Comparison of ENCODE assay signal across 22 mouse cellular contexts in genomic region chr3:45246601-45247000, GRCm38 (mm10).
DNase-seq lines count a peak whose midpoint lies in the region; TF ChIP-seq lines count a peak whose summit lies in the region.
"Had no signal": no experiment of that assay in that cellular context is flagged by ENCODE, and none has a peak within 500 bp of the region (broad histone marks: within the 10 kb centered on the region; RNA-seq: fewer than 3 reads in every experiment).

No protein-coding gene starts in this region.

- DNase-seq in ES-E14 (ENCODE audit: low read depth, low spot score) = no peak
- DNase-seq in ZHBTc4 (ENCODE audit: low read depth, low spot score) = peak; percentile 64
- no peak for DNase-seq in ovary, postnatal 14 days (ENCODE audit: low spot score)
- DNase-seq in frontal cortex, postnatal 25 days (ENCODE audit: low spot score in 2 of 2) = no peak
- DNase-seq: adrenal gland, adult 2 months; adrenal gland, postnatal 10 days; adrenal gland, postnatal 25 days; B cell, adult 2 months; cerebellum, adult 11 months; cerebellum, adult 18-20 months; cerebellum, adult 8-10 months; cerebellum, adult 9-11 months; cerebellum, postnatal 14 days; cerebellum, postnatal 36 days; embryo, embryonic 11 days had no signal

- no peaks in the 10 kb centered on the region for H3K36me3 ChIP-seq in ES-Bruce4 (ENCODE audit: control insufficient read depth, insufficient read depth, low read length, poor library complexity, severe bottlenecking)
- no peaks in the 10 kb centered on the region for H3K36me3 ChIP-seq in ES-E14 (ENCODE audit: control insufficient read depth, insufficient read depth, low read length, poor library complexity, severe bottlenecking)
- H3K36me3 ChIP-seq: embryonic facial prominence, embryonic 13.5 days; embryonic facial prominence, embryonic 15.5 days; forebrain, embryonic 10.5 days; forebrain, embryonic 12.5 days had no signal

- no peak overlapping the region for H3K4me3 ChIP-seq in ES-Bruce4 (ENCODE audit: low read depth, low read length)
- no peak overlapping the region for H3K4me3 ChIP-seq in ES-E14 (ENCODE audit: insufficient read depth in 1 of 2, low read depth in 1 of 2, low read length in 2 of 2, poor library complexity in 1 of 2, severe bottlenecking in 1 of 2)
- H3K4me3 ChIP-seq: embryonic facial prominence, embryonic 13.5 days; embryonic facial prominence, embryonic 15.5 days; erythroblast, embryonic 14.5 days; forebrain, embryonic 10.5 days; forebrain, embryonic 12.5 days had no signal

- TF ChIP-seq POLR2A in ES-Bruce4 (IDR thresholded peaks at IDR 0.05; ENCODE audit: insufficient read depth, low read length) = no peak

- TF ChIP-seq EP300 in ES-Bruce4 (IDR thresholded peaks at IDR 0.05; ENCODE audit: insufficient read depth, low read depth, low read length) = no peak

- no peaks in the 10 kb centered on the region for H3K4me1 ChIP-seq in ES-Bruce4 (ENCODE audit: control insufficient read depth, insufficient read depth, low read length)
- H3K4me1 ChIP-seq in ES-E14 (ENCODE audit: control insufficient read depth in 2 of 2, insufficient read depth in 2 of 2, low read length in 2 of 2, poor library complexity in 1 of 2) = peaks cover 0 to 14% of the 10 kb centered on the region in 2 experiments; a peak in 2 of 4 replicates
- H3K4me1 ChIP-seq: embryonic facial prominence, embryonic 13.5 days; embryonic facial prominence, embryonic 15.5 days; forebrain, embryonic 10.5 days; forebrain, embryonic 12.5 days had no signal

- H3K9me3 ChIP-seq in ES-Bruce4 (replicated peaks; ENCODE audit: control insufficient read depth, insufficient read depth, low read length, poor library complexity, severe bottlenecking) = peaks cover 14% of the 10 kb centered on the region; the same call in 1 of the 2 replicates
- no peaks in the 10 kb centered on the region for H3K9me3 ChIP-seq in ES-E14 (ENCODE audit: control insufficient read depth, insufficient read depth, low read depth, low read length)
- H3K9me3 ChIP-seq: embryonic facial prominence, embryonic 13.5 days; embryonic facial prominence, embryonic 15.5 days; forebrain, embryonic 10.5 days; forebrain, embryonic 12.5 days had no signal

- no peak for TF ChIP-seq CTCF in ES-Bruce4 (IDR thresholded peaks at IDR 0.05; ENCODE audit: low read depth, low read length)

- in situ Hi-C loops in ES-E14 (cut with MboI; ENCODE audit: low sequenced_read_pairs in 2 of 2, unreplicated experiment in 2 of 2) = no loop called here

- H3K27ac ChIP-seq in ES-Bruce4 (ENCODE audit: insufficient read depth, low read length) (peak overlapping the region; percentile 58; the same call in 1 of the 2 replicates), ES-E14 (ENCODE audit: insufficient read depth, low read depth, low read length, poor library complexity, severe bottlenecking) (no peak overlapping the region)
- H3K27ac ChIP-seq: embryonic facial prominence, embryonic 13.5 days; embryonic facial prominence, embryonic 15.5 days; forebrain, embryonic 10.5 days; forebrain, embryonic 12.5 days had no signal

- H3K27me3 ChIP-seq in ES-Bruce4 (ENCODE audit: control insufficient read depth, insufficient read depth, low read length, poor library complexity, severe bottlenecking) = no peaks in the 10 kb centered on the region
- H3K27me3 ChIP-seq: CH12.LX; embryonic facial prominence, embryonic 13.5 days; embryonic facial prominence, embryonic 15.5 days; forebrain, embryonic 12.5 days had no signal

- H3K9ac ChIP-seq in ES-Bruce4 (ENCODE audit: low read depth, poor library complexity, severe bottlenecking) (no peak overlapping the region), ES-E14 (ENCODE audit: insufficient read depth, low read depth, low read length, poor library complexity, severe bottlenecking) (no peak overlapping the region)
- H3K9ac ChIP-seq: embryonic facial prominence, embryonic 13.5 days; embryonic facial prominence, embryonic 15.5 days; forebrain, embryonic 12.5 days had no signal

TF ChIP-seq in ES-E14, 5 proteins besides CTCF, POLR2A, EP300 and RAD21:
- TF ChIP-seq HCFC1 (IDR thresholded peaks at IDR 0.05; ENCODE audit: borderline replicate concordance, insufficient read depth, low read length) (no peak), ZNF384 (IDR thresholded peaks at IDR 0.05; ENCODE audit: low read depth, low read length) (peak; percentile 86)
